Mouse (Mus musculus): ENCODE measurements at regions not wholly inside any gene's neighbourhood (a gene's known extent, or its start where the extent isn't known, plus 50 kb on each side); places are given as distances from the start of the nearest gene placed in this dataset.
"Not testable (repeated sequence)": the region's sequence is repeated elsewhere in the genome, so short reads cannot be mapped to it uniquely, and the experiment has no call there.

GRCm38 (mm10) chrX:94785983-94786382, 61.6 kb downstream of the Zxdb start:
- no peak for DNase-seq (ENCODE audit: low spot score in 2 of 2)

DNA sequence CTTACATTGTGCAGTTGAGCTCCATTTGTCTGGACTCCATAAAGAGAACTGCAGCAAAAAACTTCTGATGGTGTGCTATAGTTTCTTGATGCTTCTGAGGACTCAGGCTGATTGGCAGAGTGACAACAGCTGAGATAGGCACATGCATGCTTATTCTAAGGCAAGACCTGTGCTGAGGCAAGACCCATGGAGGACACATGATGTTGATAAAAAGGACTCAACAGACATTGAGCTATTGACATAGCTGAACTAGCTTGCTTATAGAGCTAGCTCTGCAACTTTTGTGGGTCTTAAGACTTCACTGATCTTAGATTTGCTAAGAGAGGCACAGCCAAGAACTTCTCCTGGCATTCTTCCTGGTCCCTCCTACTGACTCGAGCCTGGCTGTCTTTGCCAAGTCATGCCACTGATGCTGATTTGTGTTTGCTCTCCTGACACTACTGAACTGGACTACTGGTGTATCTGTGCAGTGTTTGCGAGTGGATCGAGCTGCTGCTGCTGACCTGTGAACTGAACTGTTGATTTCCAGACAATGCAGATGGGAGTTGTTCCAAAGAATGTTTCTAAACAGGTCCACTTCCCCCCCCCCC, 64.1 kb downstream of the Zxdb start:
- DNase-seq (ENCODE audit: low spot score in 2 of 2) = no peak

- DNase-seq (ENCODE audit: low spot score in 2 of 2) = not testable (repeated sequence)
Measured at GRCm38 (mm10) chrX:94796845-94797244, 72.5 kb downstream of the Zxdb start.

- not testable (repeated sequence) for DNase-seq (ENCODE audit: low spot score in 2 of 2)
Measured at GRCm38 (mm10) chrX:94797348-94798182, 73.2 kb downstream of the Zxdb start.

GRCm38 (mm10) chrX:94798183-94798619, 73.8 kb downstream of the Zxdb start:
- DNase-seq (ENCODE audit: low spot score in 2 of 2) = not testable (repeated sequence)

DNA sequence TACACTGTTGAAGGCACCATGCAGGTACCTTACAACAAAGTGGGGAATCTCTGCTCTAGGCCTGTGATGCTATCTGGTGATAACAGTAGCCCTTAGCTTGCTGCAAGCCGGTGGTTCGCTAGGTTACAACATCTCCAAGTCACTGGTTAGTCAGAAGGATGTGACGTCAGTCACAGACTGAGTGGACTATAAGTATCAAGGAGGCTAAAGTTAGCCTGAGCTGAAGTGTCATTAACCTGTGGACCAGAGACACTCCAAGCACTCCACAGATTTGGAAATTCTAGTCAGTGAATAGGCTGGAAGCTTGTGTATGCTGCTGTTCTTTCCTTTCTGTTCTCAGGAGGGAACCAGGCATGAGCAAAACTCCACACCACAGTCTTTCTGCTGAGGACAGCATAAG, 88.4 kb downstream of the Zxdb start:
- DNase-seq (ENCODE audit: low spot score in 2 of 2) = not testable (repeated sequence)

GRCm38 (mm10) chrX:94827524-94827923, 103.2 kb downstream of the Zxdb start:
- DNase-seq (ENCODE audit: low spot score in 2 of 2) = not testable (repeated sequence)

DNA sequence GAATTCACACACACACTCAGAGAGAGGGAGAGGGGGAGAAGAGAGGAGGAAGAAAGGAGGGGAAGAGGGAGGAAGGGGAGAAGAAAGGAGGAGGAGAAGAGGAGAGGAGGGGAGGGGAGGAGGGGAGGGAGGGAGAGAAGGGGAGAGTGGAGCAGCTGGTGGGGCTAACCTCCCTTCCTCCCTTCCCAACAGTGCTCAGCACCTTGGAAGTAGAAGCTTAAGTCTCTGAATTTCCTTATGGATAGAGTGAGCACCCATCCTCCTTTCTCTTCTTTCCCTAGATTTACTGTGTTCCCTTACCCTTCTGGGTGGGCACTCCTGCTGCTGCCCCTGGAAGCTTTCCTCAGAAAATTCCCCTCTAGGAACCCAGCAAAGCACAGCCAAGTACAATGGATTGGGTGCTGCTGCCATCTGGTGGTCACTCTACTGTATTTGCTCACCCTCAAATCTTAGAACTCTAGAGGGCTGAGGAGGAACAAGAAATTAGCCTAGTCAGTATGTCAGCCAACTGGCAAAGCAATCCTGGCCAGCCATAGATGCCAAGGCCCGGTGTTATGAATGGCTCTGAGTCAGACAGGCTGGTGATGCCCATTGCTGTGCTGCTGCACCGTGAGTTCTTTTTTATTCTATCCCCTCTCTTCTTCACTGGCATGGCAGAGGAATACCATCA, 119.9 kb downstream of the Zxdb start:
- DNase-seq (ENCODE audit: low spot score in 2 of 2) = not testable (repeated sequence)

DNA sequence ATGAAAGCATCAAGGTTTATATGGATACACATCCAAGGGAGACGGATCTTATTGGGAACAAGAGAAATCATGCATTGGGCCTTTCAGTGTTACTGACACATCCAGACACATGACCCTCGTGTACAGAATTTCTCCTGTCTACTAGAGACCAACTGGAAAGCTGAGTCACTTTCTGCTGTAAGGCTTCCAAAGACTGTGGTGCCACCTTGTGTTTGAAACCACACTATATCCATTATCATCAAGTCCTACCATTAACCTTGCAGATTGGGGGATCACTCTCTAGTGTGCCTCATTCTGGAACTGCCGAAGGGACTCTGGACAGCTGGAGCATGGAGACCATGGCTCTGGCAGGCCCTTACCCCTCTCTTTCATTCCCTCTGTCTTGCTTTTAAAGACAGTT, 125.2 kb downstream of the Zxdb start:
- DNase-seq (ENCODE audit: low spot score in 2 of 2) = not testable (repeated sequence)

- no peak for DNase-seq (ENCODE audit: low spot score in 2 of 2)
Measured at GRCm38 (mm10) chrX:94857501-94857900, 133.1 kb downstream of the Zxdb start.

GRCm38 (mm10) chrX:94857954-94858353, 133.6 kb downstream of the Zxdb start:
- no peak for DNase-seq (ENCODE audit: low spot score in 2 of 2)

DNA sequence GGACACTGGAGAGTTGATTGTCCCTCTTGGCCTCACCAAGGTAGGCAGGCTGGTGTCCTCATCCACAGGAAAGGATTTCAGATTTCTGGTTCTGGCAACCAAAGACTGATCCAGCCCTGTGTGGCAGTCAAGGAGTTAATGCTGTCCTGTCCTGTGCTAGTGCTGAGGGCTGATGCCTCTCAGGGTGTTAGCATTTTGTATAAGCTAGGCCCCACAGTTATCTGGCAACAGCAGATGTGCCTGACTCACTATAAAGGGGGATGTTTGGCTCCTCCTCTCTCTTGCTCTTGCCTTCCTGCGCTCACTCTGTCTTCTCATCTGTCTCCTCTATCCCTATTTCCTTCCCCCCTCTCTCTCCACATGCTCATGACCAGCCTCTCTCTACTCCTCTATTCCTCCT, 138.8 kb downstream of the Zxdb start:
- no peak for DNase-seq (ENCODE audit: low spot score in 2 of 2)

DNA sequence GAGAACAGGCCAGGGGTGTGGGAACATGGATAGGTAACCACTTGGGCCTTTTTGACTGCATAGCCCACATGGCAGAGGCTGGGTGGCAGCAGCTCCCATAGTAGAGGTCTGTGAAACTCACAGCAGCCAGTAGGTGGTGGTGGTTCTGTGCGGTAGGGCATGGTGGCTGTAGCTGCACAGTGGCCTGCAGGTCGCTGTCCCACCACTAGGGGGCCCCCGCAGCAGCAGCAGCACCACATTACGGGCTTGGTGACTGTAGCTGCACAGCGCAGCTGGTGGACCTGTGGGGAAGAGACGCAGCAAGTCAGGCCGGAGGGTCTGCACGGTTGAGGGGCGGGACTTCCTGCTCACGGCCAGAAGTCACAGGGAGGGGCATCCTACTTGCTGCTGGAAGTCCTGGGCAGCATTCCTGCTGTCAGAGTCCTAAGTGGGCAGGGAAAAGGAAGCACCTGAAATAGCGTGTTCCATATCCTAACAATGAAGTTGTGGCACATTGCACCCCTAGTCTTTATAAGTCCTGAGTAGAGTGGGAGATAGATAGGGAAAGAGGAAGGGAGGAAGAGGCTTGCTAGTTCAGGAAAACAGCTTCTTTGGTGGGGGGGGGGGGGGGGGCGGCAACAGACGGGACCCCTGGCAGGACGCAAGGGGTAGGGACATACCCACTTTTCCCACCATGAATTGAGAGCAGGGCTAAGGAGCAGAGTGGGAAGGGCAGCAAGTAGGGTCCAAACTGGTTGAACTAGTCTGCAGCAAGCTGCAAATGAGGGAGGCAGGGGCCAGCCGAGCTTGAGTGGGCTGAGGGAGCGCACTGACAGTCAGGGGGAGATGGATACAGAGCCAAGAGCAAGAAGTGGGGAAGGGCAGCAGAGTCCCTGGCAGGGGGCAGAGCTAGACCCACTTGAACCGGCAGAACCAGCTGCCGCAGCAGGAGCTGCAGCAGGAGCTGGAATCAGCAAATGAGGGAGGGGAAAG, 141.4 kb downstream of the Zxdb start:
- DNase-seq (ENCODE audit: low spot score in 2 of 2) = peak; percentile 80 to 88

GRCm38 (mm10) chrX:94883547-94883946, 142.9 kb downstream of the Spin4 start:
- DNase-seq (ENCODE audit: low spot score in 2 of 2) = peak; percentile 3 to 16

Data from frontal cortex, postnatal 25 days (tissue).